Mouse (Mus musculus) megakaryocyte, embryonic 14.5 days (primary cell): ENCODE data around the gene Rhbg.
"Not testable (repeated sequence)": the region's sequence is repeated elsewhere in the genome, so short reads cannot be mapped to it uniquely, and the experiment has no call there.

ENCODE experiments used
- FLI1 ChIP-seq: IDR thresholded peaks from 2 replicates; pipeline ENCODE4 v1.6.1; 2012; ENCODE audit warnings: low read length, inconsistent platforms, mixed read lengths
- GATA1 ChIP-seq: IDR thresholded peaks from 3 replicates; pipeline ENCODE4 v1.6.1; 2012; ENCODE audit warnings: mixed read lengths, low read length, inconsistent platforms, borderline replicate concordance

GRCm38 (mm10) chr3:88285565-88285895, 31.0 kb upstream of the Rhbg start:
- not testable (repeated sequence) for TF ChIP-seq GATA1, FLI1
